Mouse (Mus musculus) heart, embryonic 15.5 days (tissue): ENCODE results near the gene Cpsf4l. TPM values are rescaled to one million over a fixed set of nuclear protein-coding genes. Genes with fewer than 3 reads are reported as not detected.
A peak's percentile ranks its signal among the peaks of the same experiment; 100 is the strongest.

Experiments
- ATAC-seq: fragments of 200-750 bp; cut with Nextera tagmentation; replicated peaks from 2 replicates; pipeline ENCODE4 v1.8.0; 2017; ENCODE audit warnings: low read depth, moderate TSS enrichment; ENCODE audit not compliant: insufficient number of reproducible peaks, insufficient read depth, low FRiP score
- H3K27ac ChIP-seq: fragments of 300-500 bp; sonication (generic); 2 replicates; pipeline ENCODE4 v1.5.1; 2015; ENCODE audit warnings: mild to moderate bottlenecking, inconsistent platforms
- H3K27me3 ChIP-seq: fragments of 300-500 bp; sonication (generic); 2 replicates; pipeline ENCODE4 v1.6.1; 2015; ENCODE audit warnings: inconsistent platforms
- H3K36me3 ChIP-seq: fragments of 300-500 bp; sonication (generic); 2 replicates; pipeline ENCODE4 v1.6.1; 2015; ENCODE audit warnings: mild to moderate bottlenecking, inconsistent platforms
- H3K4me1 ChIP-seq: fragments of 300-500 bp; sonication (generic); replicated peaks from 2 replicates; pipeline ENCODE4 v1.6.1; 2015; ENCODE audit warnings: inconsistent platforms
- H3K4me2 ChIP-seq: fragments of 300-500 bp; sonication (generic); 2 replicates; pipeline ENCODE4 v1.6.1; 2015; ENCODE audit warnings: inconsistent platforms, mild to moderate bottlenecking, moderate library complexity
- H3K4me3 ChIP-seq: fragments of 300-500 bp; sonication (generic); 2 replicates; pipeline ENCODE4 v1.5.1; 2015; ENCODE audit warnings: mild to moderate bottlenecking, inconsistent platforms
- H3K9ac ChIP-seq: fragments of 300-500 bp; sonication (generic); 2 replicates; pipeline ENCODE4 v1.6.1; 2015; ENCODE audit warnings: mild to moderate bottlenecking, inconsistent platforms
- H3K9me3 ChIP-seq: fragments of 300-500 bp; sonication (generic); replicated peaks from 2 replicates; pipeline ENCODE4 v1.6.1; 2016; ENCODE audit warnings: inconsistent platforms
- WGBS: fragments of 180-500 bp; shearing (Covaris S2); methylation state at CpG from one replicate; pipeline ENCODE4 v1.1.7; 2015; ENCODE audit warnings: mixed read lengths; 5-methylcytosine and 5-hydroxymethylcytosine counted together
- polyA plus RNA-seq: library from polyadenylated mRNA; unstranded; fragments of >200 nt; fragmentation: Nextera tagmentation; extraction: Ambion mirVana; gene quantifications from 2 replicates; pipeline ENCODE4 v1.2.1, GENCODE M21; 2015

The Cpsf4l gene
- polyA plus RNA-seq = 0.74 and 5.1 TPM in 2 replicates

- Histone ChIP-seq H3K4me2 (peak within 1 kb of the TSS; percentile 8; the same call in 1 of the 2 replicates), H3K4me3 (peak within 1 kb of the TSS; percentile 17; the same call in 1 of the 2 replicates), H3K27me3 (no peaks in the 10 kb centered on the region), H3K27ac (peak within 1 kb of the TSS; percentile 53), H3K9me3 (no peaks in the 10 kb centered on the region), H3K9ac (no peak within 1 kb of the TSS), H3K36me3 (no peaks in the 10 kb centered on the region), H3K4me1 (peaks cover 17% of the 10 kb centered on the region)
- 18% methylated on average over 11 of the region's 11 CpGs for WGBS
- no peak; the same call in 1 of the 2 replicates for ATAC-seq
Observed at GRCm38 (mm10) chr11:113709731-113710256, at the start of gene Cpsf4l. Gene Cpsf4l (minus strand): TSS chr11:113710017.

- Histone ChIP-seq H3K4me2 (no peak overlapping the region), H3K27me3 (no peaks in the 10 kb centered on the region), H3K36me3 (no peaks in the 10 kb centered on the region), H3K4me1 (no peaks in the 10 kb centered on the region), H3K9me3 (no peaks in the 10 kb centered on the region), H3K27ac (no peak overlapping the region), H3K4me3 (no peak overlapping the region), H3K9ac (no peak overlapping the region)
- 90% methylated on average over 5 of the region's 5 CpGs for WGBS
- ATAC-seq = no peak
Observed at GRCm38 (mm10) chr11:113758851-113759250, 49.0 kb upstream of the Cpsf4l start.

GRCm38 (mm10) chr11:113756578-113756977, 46.8 kb upstream of the Cpsf4l start:
- H3K4me3 ChIP-seq = no peak overlapping the region
- H3K9me3 ChIP-seq = no peaks in the 10 kb centered on the region
- H3K4me1 ChIP-seq = peaks cover 6% of the 10 kb centered on the region
- H3K36me3 ChIP-seq = no peaks in the 10 kb centered on the region
- no peaks in the 10 kb centered on the region for H3K27me3 ChIP-seq
- no peak overlapping the region for H3K9ac ChIP-seq
- no peak overlapping the region for H3K4me2 ChIP-seq
- WGBS = 88% methylated on average over 12 of the region's 12 CpGs
- no peak for ATAC-seq
- H3K27ac ChIP-seq = no peak overlapping the region

GRCm38 (mm10) chr11:113755878-113756277, 46.1 kb upstream of the Cpsf4l start:
- Histone ChIP-seq H3K27ac (no peak overlapping the region), H3K36me3 (no peaks in the 10 kb centered on the region), H3K4me2 (no peak overlapping the region), H3K9me3 (no peaks in the 10 kb centered on the region), H3K4me1 (peaks cover 6% of the 10 kb centered on the region), H3K27me3 (no peaks in the 10 kb centered on the region), H3K9ac (no peak overlapping the region), H3K4me3 (no peak overlapping the region)
- no peak for ATAC-seq
- 87% methylated on average over 14 of the region's 14 CpGs for WGBS

GRCm38 (mm10) chr11:113754845-113755244, 45.0 kb upstream of the Cpsf4l start:
- H3K9me3 ChIP-seq = no peaks in the 10 kb centered on the region
- H3K27ac ChIP-seq = no peak overlapping the region
- WGBS = 56% methylated on average over 9 of the region's 9 CpGs
- no peak for ATAC-seq
- H3K4me1 ChIP-seq = peaks cover 17% of the 10 kb centered on the region
- H3K9ac ChIP-seq = no peak overlapping the region
- H3K27me3 ChIP-seq = no peaks in the 10 kb centered on the region
- H3K4me3 ChIP-seq = no peak overlapping the region
- H3K4me2 ChIP-seq = no peak overlapping the region
- H3K36me3 ChIP-seq = no peaks in the 10 kb centered on the region

- Histone ChIP-seq H3K36me3 (no peaks in the 10 kb centered on the region), H3K4me3 (peak overlapping the region; percentile 83; the same call in 1 of the 2 replicates), H3K9ac (no peak overlapping the region), H3K4me1 (peaks cover 36% of the 10 kb centered on the region), H3K27ac (no peak overlapping the region), H3K27me3 (no peaks in the 10 kb centered on the region), H3K9me3 (no peaks in the 10 kb centered on the region), H3K4me2 (peak overlapping the region; percentile 95; the same call in 1 of the 2 replicates)
- 93% methylated on average over 10 of the region's 10 CpGs for WGBS
- ATAC-seq = no peak
Observed at GRCm38 (mm10) chr11:113752685-113753430, 43.0 kb upstream of the Cpsf4l start.

GRCm38 (mm10) chr11:113752158-113752661, 42.4 kb upstream of the Cpsf4l start:
- ATAC-seq = no peak
- Histone ChIP-seq H3K36me3 (no peaks in the 10 kb centered on the region), H3K4me2 (peak overlapping the region; percentile 95), H3K27ac (peak overlapping the region; percentile 92), H3K9me3 (no peaks in the 10 kb centered on the region), H3K4me1 (peaks cover 43% of the 10 kb centered on the region), H3K27me3 (no peaks in the 10 kb centered on the region), H3K4me3 (peak overlapping the region; percentile 83), H3K9ac (peak overlapping the region; percentile 51)
- WGBS = 22% methylated on average over 15 of the region's 15 CpGs

- peaks cover 47% of the 10 kb centered on the region for H3K4me1 ChIP-seq
- H3K9me3 ChIP-seq = no peaks in the 10 kb centered on the region
- peak within 1 kb of the TSS; percentile 92 for H3K27ac ChIP-seq
- no peaks in the 10 kb centered on the region for H3K36me3 ChIP-seq
- H3K27me3 ChIP-seq = no peaks in the 10 kb centered on the region
- H3K4me3 ChIP-seq = peak within 1 kb of the TSS; percentile 83
- ATAC-seq = peak; percentile 81
- under 1% methylated on average over 44 of the region's 44 CpGs for WGBS
- peak within 1 kb of the TSS; percentile 95 for H3K4me2 ChIP-seq
- peak within 1 kb of the TSS; percentile 82 for H3K9ac ChIP-seq
Observed at GRCm38 (mm10) chr11:113751484-113752084, 41.8 kb upstream of the Cpsf4l start, which contains the start of gene Cdc42ep4. Gene Cdc42ep4 (minus strand): TSS chr11:113751881.

DNA sequence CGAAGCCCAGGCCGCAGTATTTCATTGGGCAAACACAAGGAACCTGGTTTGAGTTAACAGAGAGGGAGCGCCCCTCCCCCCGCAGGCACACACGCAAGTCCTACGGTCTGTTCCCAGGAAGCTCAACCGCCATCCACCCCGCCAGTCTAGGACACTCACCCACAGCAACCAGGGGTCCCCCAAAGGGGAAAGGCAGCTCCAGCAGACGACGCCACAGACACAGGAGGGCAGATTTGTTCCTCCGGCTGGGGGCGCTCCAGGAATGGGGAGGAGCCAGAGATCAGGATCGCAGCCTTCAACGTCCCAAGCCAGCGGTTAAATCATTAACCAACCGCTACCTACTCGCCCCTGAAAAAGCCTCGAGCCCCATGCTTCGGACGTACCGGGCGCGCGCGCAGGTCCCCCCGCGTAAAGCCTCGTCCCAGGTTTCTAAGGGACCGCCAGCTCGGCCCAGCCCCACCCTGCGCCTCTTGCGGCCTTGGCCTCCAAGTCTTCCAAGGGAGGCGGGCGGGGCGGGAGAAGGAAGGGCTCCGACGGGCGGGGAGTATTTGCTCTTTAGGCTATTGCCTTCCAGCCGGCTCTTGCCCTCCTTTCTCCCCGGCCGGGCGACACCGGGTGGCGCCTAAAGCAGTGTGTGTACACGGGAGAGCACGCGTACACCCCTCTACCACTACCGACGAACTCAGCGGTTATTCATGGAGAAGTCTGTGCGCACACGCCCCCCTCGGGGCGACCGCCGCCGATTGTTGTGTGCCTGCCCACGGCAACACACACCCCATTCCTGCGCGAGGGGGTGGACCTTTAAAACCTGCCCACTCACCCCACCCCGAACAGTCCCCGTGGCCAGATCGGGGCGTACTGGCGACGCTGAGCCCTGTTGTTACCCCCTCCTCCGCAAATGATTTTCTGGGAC, 41.0 kb upstream of the Cpsf4l start:
- Histone ChIP-seq H3K9me3 (no peaks in the 10 kb centered on the region), H3K4me3 (peak overlapping the region; percentile 83), H3K27ac (peak overlapping the region; percentile 92), H3K36me3 (no peaks in the 10 kb centered on the region), H3K4me1 (peaks cover 47% of the 10 kb centered on the region), H3K27me3 (no peaks in the 10 kb centered on the region), H3K4me2 (peak overlapping the region; percentile 95), H3K9ac (peak overlapping the region; percentile 82)
- under 1% methylated on average over 67 of the region's 67 CpGs for WGBS
- peak; percentile 43 for ATAC-seq

- 11% methylated on average over 9 of the region's 9 CpGs for WGBS
- ATAC-seq = no peak
- peaks cover 55% of the 10 kb centered on the region for H3K4me1 ChIP-seq
Observed at GRCm38 (mm10) chr11:113749749-113750351, 40.0 kb upstream of the Cpsf4l start.

More at GRCm38 (mm10) chr11:113749749-113750351, 40.0 kb upstream of the Cpsf4l start:
- Histone ChIP-seq H3K4me2 (peak overlapping the region; percentile 95), H3K9ac (peak overlapping the region; percentile 82), H3K9me3 (no peaks in the 10 kb centered on the region), H3K36me3 (no peaks in the 10 kb centered on the region), H3K27me3 (no peaks in the 10 kb centered on the region), H3K27ac (peak overlapping the region; percentile 92), H3K4me3 (peak overlapping the region; percentile 83)
